Mouse (Mus musculus) brain, embryonic 14.5 days (tissue): ENCODE results near the gene Il16.

Source experiments
- CTCF ChIP-seq: fragments of 200-500 bp; IDR thresholded peaks from 2 replicates; pipeline ENCODE4 v1.5.1; 2012; ENCODE audit warnings: inconsistent platforms, mild to moderate bottlenecking, moderate library complexity, borderline replicate concordance; ENCODE audit not compliant: insufficient read depth, insufficient read length; ENCODE audit errors: extremely low read depth
- POLR2A ChIP-seq: fragments of 200-500 bp; IDR thresholded peaks from 2 replicates; pipeline ENCODE4 v1.6.1; 2012; ENCODE audit warnings: mild to moderate bottlenecking, inconsistent platforms, borderline replicate concordance; ENCODE audit not compliant: poor library complexity, insufficient read depth, insufficient read length, severe bottlenecking; ENCODE audit errors: extremely low read depth

- TF ChIP-seq POLR2A (no peak), CTCF (no peak)
Measured at GRCm38 (mm10) chr7:83732781-83733180, 12.7 kb downstream of the Il16 start.
